Mouse (Mus musculus) mouse trophoblast stem cell (cell line): Measurements from ENCODE around the gene Camta2.

Source experiments
- in situ Hi-C, 2 experiments: fragments of 300-500 bp; cut with MseI, MboI; formaldehyde crosslinking; loops; 2 replicates in 1 of 2; 3 replicates in 1 of 2; pipeline ENCODE4 v1.15.1; 2025

Camta2 gene

GRCm38 (mm10) chr11:70621972-70622814 lies 65.7 kb downstream of the Camta2 start:
- in situ Hi-C loops: loop anchor here in 1 of 2 experiments (10.0 kb wide), 1 partner anchor 107 kb away; the partner anchor contains the start of genes Gltpd2 and Vmo1
